Comparison of ENCODE assay signal across 17 mouse cellular contexts in the genomic region with DNA sequence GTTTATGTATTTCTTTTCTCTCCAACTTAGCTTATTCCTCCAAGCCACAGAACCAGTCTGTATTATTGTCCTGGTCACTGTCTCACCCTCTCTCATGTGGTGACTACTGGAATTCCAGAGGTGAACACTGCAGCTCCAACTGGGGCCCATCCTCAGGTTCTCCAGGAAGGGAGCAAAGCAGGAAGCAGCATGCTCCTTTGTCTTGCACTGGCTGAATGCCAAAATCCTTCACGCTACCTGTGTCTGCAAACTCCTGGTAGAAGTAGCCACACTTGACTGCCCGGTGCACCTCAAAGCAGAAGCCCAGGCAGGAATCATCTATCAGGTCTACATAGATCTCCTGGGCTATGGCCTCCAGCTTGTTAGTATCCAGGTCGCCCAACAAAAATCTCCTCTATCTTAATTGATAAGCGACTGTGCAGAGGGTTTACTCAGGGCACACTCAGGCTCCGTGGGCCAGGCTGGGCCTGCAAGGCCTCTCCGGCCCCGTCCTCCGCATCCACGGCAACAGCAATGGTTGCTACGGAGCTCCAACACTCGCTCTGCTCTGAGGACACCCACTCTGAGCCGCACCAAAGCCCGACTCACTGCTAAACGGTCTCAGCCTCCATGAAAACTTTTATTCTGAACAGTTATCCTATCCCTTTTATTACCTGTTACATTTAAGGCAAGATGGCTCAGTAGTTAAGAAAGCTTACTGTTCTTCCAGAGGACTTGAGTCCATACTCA. TPM values are rescaled to one million over a fixed set of nuclear protein-coding genes. Genes with fewer than 3 reads are reported as not detected.
A peak's percentile ranks its signal among the peaks of the same experiment; 100 is the strongest.
DNase-seq lines count a peak whose midpoint lies in the region; ATAC-seq and TF ChIP-seq lines count a peak whose summit lies in the region.
"Had no signal": no experiment of that assay in that cellular context is flagged by ENCODE, and none has a peak within 500 bp of the region (broad histone marks: within the 10 kb centered on the region; RNA-seq: fewer than 3 reads in every experiment).

No protein-coding gene starts in this region.

- no peaks in the 10 kb centered on the region; the same call in 1 of the 2 replicates for H3K36me3 ChIP-seq in heart, postnatal 0 days (replicated peaks; ENCODE audit: control insufficient read depth, insufficient read depth, low read length)
- H3K36me3 ChIP-seq in lung, embryonic 16.5 days (ENCODE audit: control insufficient read depth, insufficient read depth, low read length), result no peaks in the 10 kb centered on the region
- H3K36me3 ChIP-seq in lung, postnatal 0 days (ENCODE audit: insufficient read depth, low read length), result no peaks in the 10 kb centered on the region
- H3K36me3 ChIP-seq in intestine, embryonic 15.5 days, result no peaks in the 10 kb centered on the region
- H3K36me3 ChIP-seq: liver, embryonic 13.5 days; neural tube, embryonic 13.5 days had no signal

- no peak overlapping the region for H3K4me2 ChIP-seq in heart, postnatal 0 days (ENCODE audit: low read depth, low read length)
- no peak overlapping the region for H3K4me2 ChIP-seq in lung, embryonic 16.5 days (ENCODE audit: low read depth, low read length)
- H3K4me2 ChIP-seq in lung, postnatal 0 days (replicated peaks; ENCODE audit: low read depth, low read length), result no peak overlapping the region
- no peak overlapping the region for H3K4me2 ChIP-seq in intestine, embryonic 15.5 days (replicated peaks)
- H3K4me2 ChIP-seq: liver, embryonic 13.5 days; neural tube, embryonic 13.5 days had no signal

- 65% methylated on average over 14 of the region's 14 CpGs for WGBS in heart, postnatal 0 days
- 56% methylated on average over 14 of the region's 14 CpGs for WGBS in lung, embryonic 16.5 days
- 55% methylated on average over 14 of the region's 14 CpGs for WGBS in lung, postnatal 0 days
- WGBS in intestine, embryonic 15.5 days, result 59% methylated on average over 14 of the region's 14 CpGs

- ATAC-seq in heart, postnatal 0 days (ENCODE audit: insufficient read depth, low read depth), result peak; percentile 14; the same call in 1 of the 2 replicates
- peak; percentile 15; the same call in 1 of the 2 replicates for ATAC-seq in lung, embryonic 16.5 days (ENCODE audit: low read depth)
- no peak for ATAC-seq in lung, postnatal 0 days
- peak; percentile 32 for ATAC-seq in intestine, embryonic 15.5 days
- ATAC-seq: CD4-positive, CD25-positive, alpha-beta regulatory T cell, adult 4 months; inflammation-experienced regulatory T-cells, adult 6 months had no signal

- no peaks in the 10 kb centered on the region for H3K27me3 ChIP-seq in heart, postnatal 0 days (ENCODE audit: control insufficient read depth, insufficient read depth, low read length)
- no peaks in the 10 kb centered on the region for H3K27me3 ChIP-seq in lung, embryonic 16.5 days (ENCODE audit: control insufficient read depth, insufficient read depth, low read depth, low read length)
- H3K27me3 ChIP-seq in lung, postnatal 0 days (replicated peaks; ENCODE audit: insufficient read depth, low read length), result no peaks in the 10 kb centered on the region
- no peaks in the 10 kb centered on the region for H3K27me3 ChIP-seq in intestine, embryonic 15.5 days (replicated peaks)
- H3K27me3 ChIP-seq: liver, embryonic 13.5 days; neural tube, embryonic 13.5 days had no signal

- no peak overlapping the region for H3K9ac ChIP-seq in heart, postnatal 0 days (replicated peaks; ENCODE audit: low read depth, low read length)
- no peak overlapping the region for H3K9ac ChIP-seq in lung, embryonic 16.5 days (ENCODE audit: low read length)
- no peak overlapping the region for H3K9ac ChIP-seq in lung, postnatal 0 days (replicated peaks; ENCODE audit: low read depth)
- H3K9ac ChIP-seq in intestine, embryonic 15.5 days, result no peak overlapping the region
- H3K9ac ChIP-seq: liver, embryonic 13.5 days; neural tube, embryonic 13.5 days had no signal

- no peak overlapping the region for H3K4me3 ChIP-seq in heart, postnatal 0 days (ENCODE audit: low read depth, low read length)
- no peak overlapping the region for H3K4me3 ChIP-seq in lung, embryonic 16.5 days (ENCODE audit: low read length)
- no peak overlapping the region for H3K4me3 ChIP-seq in lung, postnatal 0 days (ENCODE audit: low read depth, low read length)
- no peak overlapping the region for H3K4me3 ChIP-seq in intestine, embryonic 15.5 days (replicated peaks)
- H3K4me3 ChIP-seq: liver, embryonic 13.5 days; neural tube, embryonic 13.5 days had no signal

- TF ChIP-seq EP300 in heart, postnatal 0 days (IDR thresholded peaks at IDR 0.05; ENCODE audit: low read depth), result no peak
- no peak for TF ChIP-seq EP300 in lung, postnatal 0 days (IDR thresholded peaks at IDR 0.05)

- H3K27ac ChIP-seq in heart, postnatal 0 days (ENCODE audit: low read depth), result no peak overlapping the region
- H3K27ac ChIP-seq in lung, embryonic 16.5 days (ENCODE audit: low read length), result no peak overlapping the region
- H3K27ac ChIP-seq in lung, postnatal 0 days (ENCODE audit: low read length), result no peak overlapping the region
- no peak overlapping the region for H3K27ac ChIP-seq in intestine, embryonic 15.5 days
- H3K27ac ChIP-seq: liver, embryonic 13.5 days; macrophage; neural tube, embryonic 13.5 days had no signal

- DNase-seq in heart, postnatal 0 days (ENCODE audit: low spot score), result no peak
- DNase-seq in heart, adult 9 months (ENCODE audit: low spot score in 2 of 2), result no peak
- no peak for DNase-seq in lung, postnatal 0 days (ENCODE audit: low spot score)
- DNase-seq in ZHBTc4 (ENCODE audit: low read depth, low spot score), result peak; percentile 26
- no peak for DNase-seq in MN1 (ENCODE audit: low spot score)
- DNase-seq in adrenal gland, postnatal 36 days, result no peak
- DNase-seq: cerebellum, adult 18-20 months; embryo, embryonic 11 days; gastrocnemius, postnatal 25 days; liver, embryonic 13.5 days; thymus, postnatal 14 days had no signal

- TF ChIP-seq CTCF in heart, postnatal 0 days (IDR thresholded peaks at IDR 0.05; ENCODE audit: low read depth), result no peak
- no peak for TF ChIP-seq CTCF in lung, postnatal 0 days (IDR thresholded peaks at IDR 0.05)

- H3K4me1 ChIP-seq in heart, postnatal 0 days (ENCODE audit: control insufficient read depth, insufficient read depth), result peaks cover 12% of the 10 kb centered on the region
- 0 out of 2 replicates have a peak, but pooled peaks cover 3% of the 10 kb centered on the region for H3K4me1 ChIP-seq in lung, embryonic 16.5 days (replicated peaks; ENCODE audit: control insufficient read depth, insufficient read depth, low read length)
- no peaks in the 10 kb centered on the region for H3K4me1 ChIP-seq in lung, postnatal 0 days (ENCODE audit: insufficient read depth, low read depth, low read length)
- H3K4me1 ChIP-seq in intestine, embryonic 15.5 days (replicated peaks), result 0 out of 2 replicates have a peak, but pooled peaks cover 2% of the 10 kb centered on the region
- H3K4me1 ChIP-seq: liver, embryonic 13.5 days; neural tube, embryonic 13.5 days had no signal

- H3K9me3 ChIP-seq in heart, postnatal 0 days (replicated peaks; ENCODE audit: control insufficient read depth, low read length), result no peaks in the 10 kb centered on the region
- no peaks in the 10 kb centered on the region for H3K9me3 ChIP-seq in lung, embryonic 16.5 days (ENCODE audit: control insufficient read depth, low read length)
- no peaks in the 10 kb centered on the region for H3K9me3 ChIP-seq in lung, postnatal 0 days (ENCODE audit: low read length)
- no peaks in the 10 kb centered on the region for H3K9me3 ChIP-seq in intestine, embryonic 15.5 days
- H3K9me3 ChIP-seq: liver, embryonic 13.5 days; neural tube, embryonic 13.5 days had no signal

RNA-seq across cellular contexts. Expression of gene Gpr137c, which starts 44.3 kb away (rescaled TPM):
- total RNA-seq in heart, postnatal 0 days (2014; rRNA removed; ENCODE audit: low replicate concordance), result 18.9 and 20.6 TPM in 2 replicates
- 1.6 and 1.9 TPM in 2 replicates for polyA plus RNA-seq in heart, postnatal 0 days (2015; fragmentation: Nextera tagmentation; extraction: Ambion mirVana)
- polyA plus RNA-seq in lung, embryonic 16.5 days (2015; fragmentation: Nextera tagmentation; extraction: Ambion mirVana), result 1.6 TPM in 2 replicates
- polyA plus RNA-seq in lung, postnatal 0 days (2015; fragmentation: Nextera tagmentation; extraction: Ambion mirVana), result 1.8 and 2.0 TPM in 2 replicates
- 1.4 and 1.5 TPM in 2 replicates for polyA plus RNA-seq in intestine, embryonic 15.5 days (2015; fragmentation: Nextera tagmentation; extraction: Ambion mirVana)
- total RNA-seq in adrenal gland, postnatal 36 days (2021), result 1 to 10 TPM in 1 of 2 experiments, under 1 TPM in 1; 0.82 to 1.0 TPM

RNA-seq across cellular contexts. Expression of gene Txndc16, which starts 45.0 kb away (rescaled TPM):
- 17.1 and 17.4 TPM in 2 replicates for total RNA-seq in heart, postnatal 0 days (2014; rRNA removed; ENCODE audit: low replicate concordance)
- polyA plus RNA-seq in heart, postnatal 0 days (2015; fragmentation: Nextera tagmentation; extraction: Ambion mirVana), result 9.0 and 9.5 TPM in 2 replicates
- polyA plus RNA-seq in lung, embryonic 16.5 days (2015; fragmentation: Nextera tagmentation; extraction: Ambion mirVana), result 17.4 and 19.2 TPM in 2 replicates
- 9.4 and 14.0 TPM in 2 replicates for polyA plus RNA-seq in lung, postnatal 0 days (2015; fragmentation: Nextera tagmentation; extraction: Ambion mirVana)
- polyA plus RNA-seq in intestine, embryonic 15.5 days (2015; fragmentation: Nextera tagmentation; extraction: Ambion mirVana), result 10.4 and 11.7 TPM in 2 replicates
- total RNA-seq in adrenal gland, postnatal 36 days (2021), result 10 to 100 TPM; 15.0 to 18.0 TPM
